Mouse (Mus musculus) gastrocnemius, adult 18-20 months (tissue): Measurements from ENCODE around the gene Gm10375. TPM values are rescaled to one million over a fixed set of nuclear protein-coding genes. Genes with fewer than 3 reads are reported as not detected.
"Not testable (repeated sequence)": the region's sequence is repeated elsewhere in the genome, so short reads cannot be mapped to it uniquely, and the experiment has no call there.

ENCODE experiments used
- DNase-seq: peaks from one replicate; pipeline ENCODE4 v3.0.0; 2021; ENCODE audit warnings: low spot score
- long read RNA-seq, 2 experiments: library from polyadenylated mRNA; stranded (forward); transcript quantifications; one replicate each; pipeline ENCODE4 v2.0.0; 2021
- total RNA-seq, 2 experiments: library from RNA; stranded (reverse); gene quantifications; 2 replicates each; pipeline ENCODE4 v1.2.3; 2021

Gm10375 gene
- not detected for total RNA-seq
- long read RNA-seq, experiment 1, result 0 reads
- long read RNA-seq, experiment 2, result 0 reads

GRCm38 (mm10) chr14:43607913-43608312, at the start of gene Gm10375:
Gene Gm10375, minus strand, starts transcription at chr14:43608013.
- not testable (repeated sequence) for DNase-seq

GRCm38 (mm10) chr14:43579046-43579445, 28.8 kb downstream of the Gm10375 start, which contains the start of gene Gm17654:
Gene Gm17654, minus strand, starts transcription at chr14:43579146.
- DNase-seq, result not testable (repeated sequence)

- not testable (repeated sequence) for DNase-seq
Measured at GRCm38 (mm10) chr14:43577969-43578368, 29.8 kb downstream of the Gm10375 start.

Other genes with a start within 250 kb of the Gm10375 start
- gene Gm8138, start 191.7 kb downstream of the Gm10375 start, total RNA-seq, result not detected
- not detected for gene Gm5799, start 64.4 kb downstream of the Gm10375 start, total RNA-seq
- not detected for gene Gm17654, start 28.9 kb downstream of the Gm10375 start, total RNA-seq
- gene Gm8165, start 69.2 kb upstream of the Gm10375 start, total RNA-seq, result not detected
- under 1 TPM; 0.24 to 0.25 TPM for gene Gm7324, start 89.8 kb upstream of the Gm10375 start, total RNA-seq
- gene Gm16506, start 119.5 kb upstream of the Gm10375 start, total RNA-seq, result not detected
- gene Gm6526, start 139.9 kb upstream of the Gm10375 start, total RNA-seq, result not detected
- not detected for gene Gm8180, start 176.7 kb upstream of the Gm10375 start, total RNA-seq